Mouse (Mus musculus): ENCODE results near the gene Uvrag. TPM values are rescaled to one million over a fixed set of nuclear protein-coding genes. Genes with fewer than 3 reads are reported as not detected.

The Uvrag gene
- total and polyA plus RNA-seq, 3 experiments, result 15.0 to 19.5 TPM; not detected in 1

DNA sequence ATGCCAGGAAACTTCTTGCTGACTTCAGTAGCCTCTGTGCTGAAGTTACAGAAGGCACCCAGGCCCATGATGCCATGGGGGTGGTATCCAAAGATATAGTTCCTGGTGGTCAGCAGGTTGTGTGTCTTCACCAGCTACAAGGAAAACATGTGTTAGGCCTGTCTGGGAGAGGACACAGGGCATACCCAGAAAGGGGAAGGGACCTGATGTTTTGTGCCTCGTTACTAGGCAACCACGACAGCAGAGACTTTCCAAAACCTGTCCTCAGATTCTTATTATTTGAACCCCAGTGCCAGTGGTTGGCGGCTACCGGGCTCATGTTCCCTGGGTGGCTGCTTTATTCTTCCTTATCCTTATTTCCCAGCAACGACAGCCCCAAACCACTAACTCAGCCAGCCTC is 18.0 kb upstream of the Uvrag start:
- Histone ChIP-seq H3K9ac (ENCODE audit: control insufficient read depth, low read depth, low read length, poor library complexity, severe bottlenecking) (no peak overlapping the region), H3K27ac (ENCODE audit: control insufficient read depth, low read depth, low read length) (no peak overlapping the region), H3K4me1 (ENCODE audit: control insufficient read depth in 1 of 2, insufficient read depth in 2 of 2, low read length in 2 of 2) (peaks cover 1 to 13% of the 10 kb centered on the region in 2 experiments; a peak in 2 of 4 replicates), H3K27me3 (ENCODE audit: control insufficient read depth in 1 of 2, insufficient read depth in 2 of 2, low read length in 2 of 2) (no peaks in the 10 kb centered on the region), H3K4me3 (ENCODE audit: control insufficient read depth in 1 of 2, insufficient read depth in 1 of 2, low read depth in 2 of 2, low read length in 2 of 2) (no peak overlapping the region), H3K79me2 (ENCODE audit: control insufficient read depth, insufficient read depth, low read length, poor library complexity) (no peaks in the 10 kb centered on the region), H3K36me3 (ENCODE audit: control insufficient read depth in 1 of 2, insufficient read depth in 2 of 2, low read length in 2 of 2) (0 out of 4 replicates have a peak, but pooled peaks cover 0 to 4% of the 10 kb centered on the region in 2 experiments), H3K9me3 (replicated peaks; ENCODE audit: insufficient read depth, low read length) (no peaks in the 10 kb centered on the region)
- TF ChIP-seq ZMIZ1 (IDR thresholded peaks at IDR 0.05; ENCODE audit: low read depth, low read length), result no peak
- no peak for TF ChIP-seq POLR2A (IDR thresholded peaks at IDR 0.05; ENCODE audit: control insufficient read depth in 1 of 2, insufficient read depth in 1 of 2, low read depth in 1 of 2, low read length in 2 of 2, poor library complexity in 1 of 2)
- no peak for TF ChIP-seq MYC (IDR thresholded peaks at IDR 0.05; ENCODE audit: low read depth, low read length)
- TF ChIP-seq E2F4 (IDR thresholded peaks at IDR 0.05; ENCODE audit: borderline replicate concordance, low read depth, low read length), result no peak
- no peak for TF ChIP-seq ZKSCAN1 (IDR thresholded peaks at IDR 0.05; ENCODE audit: low read depth, low read length)
- no peak for TF ChIP-seq BHLHE40 (IDR thresholded peaks at IDR 0.05; ENCODE audit: borderline replicate concordance, low read depth, low read length)
- no peak for TF ChIP-seq MYB (IDR thresholded peaks at IDR 0.05; ENCODE audit: low read depth, low read length)
- TF ChIP-seq SMC3 (IDR thresholded peaks at IDR 0.05; ENCODE audit: low read depth, low read length), result no peak
- no peak for TF ChIP-seq RAD21 (IDR thresholded peaks at IDR 0.05; ENCODE audit: low read depth, low read length)
- no peak for TF ChIP-seq MAFK (IDR thresholded peaks at IDR 0.05; ENCODE audit: borderline replicate concordance, low read depth, low read length)
- no peak for TF ChIP-seq NRF1 (IDR thresholded peaks at IDR 0.05; ENCODE audit: insufficient read depth, low read depth, low read length, poor library complexity, severe bottlenecking)
- no peak for TF ChIP-seq TAL1 (IDR thresholded peaks at IDR 0.05; ENCODE audit: low read length)
- TF ChIP-seq SIN3A (IDR thresholded peaks at IDR 0.05; ENCODE audit: low read length), result no peak
- TF ChIP-seq TCF12 (IDR thresholded peaks at IDR 0.05; ENCODE audit: low read depth, low read length), result no peak
- TF ChIP-seq CHD1 (IDR thresholded peaks at IDR 0.05; ENCODE audit: low read depth, low read length), result no peak
- peak; percentile 42 for DNase-seq (ENCODE audit: low read depth, low spot score)

DNA sequence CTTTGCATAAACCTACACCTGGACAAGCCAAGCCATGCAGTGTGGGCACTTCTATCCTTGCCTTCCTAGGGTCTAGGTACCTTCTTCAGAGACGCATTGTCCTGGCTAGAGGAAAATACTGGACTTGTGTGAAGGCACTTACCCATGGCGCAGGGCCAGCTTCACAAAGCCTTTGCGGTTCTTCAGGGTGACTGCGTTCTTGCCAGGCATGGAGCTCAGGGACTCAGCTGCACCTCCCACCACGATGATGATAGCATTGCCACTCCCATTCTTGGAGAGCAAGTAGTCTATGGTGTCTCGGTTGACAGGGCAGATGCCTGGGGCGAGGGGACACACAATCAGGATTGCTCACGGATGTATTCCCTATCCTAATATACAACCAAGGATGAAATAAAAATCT is 17.1 kb upstream of the Uvrag start:
- Histone ChIP-seq H3K36me3 (ENCODE audit: control insufficient read depth in 1 of 2, insufficient read depth in 2 of 2, low read length in 2 of 2) (0 out of 4 replicates have a peak, but pooled peaks cover 0 to 4% of the 10 kb centered on the region in 2 experiments), H3K4me1 (ENCODE audit: control insufficient read depth in 1 of 2, insufficient read depth in 2 of 2, low read length in 2 of 2) (peaks cover 1 to 11% of the 10 kb centered on the region in 2 experiments; a peak in 2 of 4 replicates), H3K79me2 (ENCODE audit: control insufficient read depth, insufficient read depth, low read length, poor library complexity) (no peaks in the 10 kb centered on the region), H3K4me3 (ENCODE audit: control insufficient read depth in 1 of 2, insufficient read depth in 1 of 2, low read depth in 2 of 2, low read length in 2 of 2) (no peak overlapping the region), H3K9me3 (replicated peaks; ENCODE audit: insufficient read depth, low read length) (no peaks in the 10 kb centered on the region), H3K27me3 (ENCODE audit: control insufficient read depth in 1 of 2, insufficient read depth in 2 of 2, low read length in 2 of 2) (no peaks in the 10 kb centered on the region), H3K27ac (ENCODE audit: control insufficient read depth, low read depth, low read length) (no peak overlapping the region), H3K9ac (ENCODE audit: control insufficient read depth, low read depth, low read length, poor library complexity, severe bottlenecking) (no peak overlapping the region)
- DNase-seq (ENCODE audit: low read depth, low spot score), result no peak
- TF ChIP-seq RCOR1 (IDR thresholded peaks at IDR 0.05; ENCODE audit: low read depth, low read length) (no peak), TAL1 (IDR thresholded peaks at IDR 0.05; ENCODE audit: low read length) (no peak), CTCF (IDR thresholded peaks at IDR 0.05 in 2 of 3, conservative IDR thresholded peaks at IDR 0.05 in 1 of 3; ENCODE audit: control insufficient read depth in 1 of 3, insufficient read depth in 1 of 3, low read depth in 2 of 3, low read length in 3 of 3, poor library complexity in 1 of 3, severe bottlenecking in 1 of 3) (no peak), JUND (IDR thresholded peaks at IDR 0.05; ENCODE audit: low read depth, low read length) (no peak), CHD1 (IDR thresholded peaks at IDR 0.05; ENCODE audit: low read depth, low read length) (no peak), EP300 (IDR thresholded peaks at IDR 0.05; ENCODE audit: low read depth in 1 of 2, low read length in 2 of 2) (no peak), ZKSCAN1 (IDR thresholded peaks at IDR 0.05; ENCODE audit: low read depth, low read length) (no peak), POLR2A (IDR thresholded peaks at IDR 0.05; ENCODE audit: control insufficient read depth in 1 of 2, insufficient read depth in 1 of 2, low read depth in 1 of 2, low read length in 2 of 2, poor library complexity in 1 of 2) (no peak), HCFC1 (IDR thresholded peaks at IDR 0.05; ENCODE audit: low read depth, low read length) (no peak), TCF12 (IDR thresholded peaks at IDR 0.05; ENCODE audit: low read depth, low read length) (no peak)
